Mouse (Mus musculus): ENCODE measurements at regions not wholly inside any gene's neighbourhood (a gene's known extent, or its start where the extent isn't known, plus 50 kb on each side); places are given as distances from the start of the nearest gene placed in this dataset.

DNA sequence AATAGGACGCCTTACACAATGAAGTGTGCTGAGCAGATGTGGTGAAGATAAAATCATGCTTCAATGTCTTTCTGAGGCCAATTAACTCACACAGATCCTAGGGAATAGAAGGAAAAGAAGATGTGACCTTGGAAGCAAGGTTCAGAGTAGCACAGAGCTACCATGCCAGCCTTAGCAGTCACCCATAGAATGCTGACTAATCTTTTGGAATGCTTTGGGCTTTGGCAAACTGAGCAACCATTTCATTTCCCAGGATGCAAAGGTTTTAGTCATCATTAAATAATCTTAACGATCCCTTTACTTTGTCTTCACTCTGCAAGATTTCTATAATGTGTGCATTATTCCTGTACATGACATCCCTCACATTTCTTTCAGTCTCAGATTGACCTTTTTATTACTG, 152.4 kb downstream of the Cd55b start:
- no peak for TF ChIP-seq CTCF (conservative IDR thresholded peaks at IDR 0.05)

More for the DNA sequence above, 152.4 kb downstream of the Cd55b start:
- Histone ChIP-seq H3K4me3 (no peak overlapping the region), H3K27ac (no peak overlapping the region)
- no peak for DNase-seq (ENCODE audit: low spot score in 2 of 2)
